Comparison of ENCODE assay signal across 8 mouse cellular contexts in the genomic region with DNA sequence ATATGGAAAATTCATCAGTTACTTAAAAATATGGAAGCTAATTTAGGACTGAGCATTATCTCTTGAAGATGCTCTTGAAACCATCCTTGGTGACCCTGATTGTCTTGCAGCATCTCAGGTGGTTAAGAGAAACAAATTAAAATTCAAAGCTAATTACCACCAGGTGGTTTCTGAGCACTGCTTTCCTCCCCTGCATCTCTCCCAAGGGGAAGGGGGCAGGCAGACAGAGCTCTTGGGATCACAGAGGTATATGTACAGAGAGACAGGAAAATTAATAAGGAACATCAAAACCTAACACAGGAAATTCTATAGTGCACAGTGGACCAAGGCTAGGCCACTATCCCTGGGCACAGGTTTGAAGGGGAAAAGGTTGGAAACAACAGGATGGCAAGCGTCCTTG. TPM values are rescaled to one million over a fixed set of nuclear protein-coding genes. Genes with fewer than 3 reads are reported as not detected.
DNase-seq lines count a peak whose midpoint lies in the region; ATAC-seq and TF ChIP-seq lines count a peak whose summit lies in the region.

No protein-coding gene starts in this region.

- peaks cover 5% of the 10 kb centered on the region for H3K79me2 ChIP-seq in CH12.LX (replicated peaks; ENCODE audit: control insufficient read depth, extremely low read depth, insufficient read depth, poor library complexity, severe bottlenecking)

- 0 out of 2 replicates have a peak, but pooled peaks have one; percentile 39 for ATAC-seq in erythroid progenitor cell, adult 5-6 weeks (replicated peaks; ENCODE audit: low FRiP score, poor library complexity, severe bottlenecking)
- peak; percentile 41 for ATAC-seq in limb, embryonic 13.5 days (ENCODE audit: low FRiP score, low read depth)
- ATAC-seq in neural tube, embryonic 15.5 days (ENCODE audit: low FRiP score) = peak; percentile 46; the same call in 1 of the 2 replicates

- in situ Hi-C loops in CH12.LX (cut with MboI; ENCODE audit: low pct_ligation_motif_present, low pct_unique_long_range_greater_than_20kb, low sequenced_read_pairs) = no loop called here

- intact Hi-C loops in heart, postnatal 10 days (cut with DNase I) = loop anchor here (2.0 kb wide), 1 partner anchor 28 kb away; a partner anchor contains a TSS

- peak overlapping the region; percentile 80 for H3K4me2 ChIP-seq in CH12.LX (ENCODE audit: insufficient read depth, low read depth, poor library complexity, severe bottlenecking)
- peak overlapping the region; percentile 77 for H3K4me2 ChIP-seq in limb, embryonic 13.5 days (replicated peaks)
- H3K4me2 ChIP-seq in neural tube, embryonic 15.5 days = peak overlapping the region; percentile 85

- dilution Hi-C loops in CH12.LX (cut with MboI; ENCODE audit: extremely low pct_ligation_motif_present, extremely low pct_unique_long_range_greater_than_20kb, low sequenced_read_pairs) = no loop called here

- no peak for DNase-seq in heart, embryonic 10.5 days (ENCODE audit: low spot score)
- DNase-seq in heart, postnatal 10 days = no peak
- no peak for DNase-seq in CH12.LX (ENCODE audit: extremely low read depth)
- no peak for DNase-seq in layer of hippocampus, adult 9-10 months (ENCODE audit: low spot score)
- DNase-seq in adrenal gland, adult 2 months = no peak

- H3K27ac ChIP-seq in heart, embryonic 10.5 days = peak overlapping the region; percentile 83
- no peak overlapping the region for H3K27ac ChIP-seq in CH12.LX (ENCODE audit: insufficient read depth, low read depth)
- peak overlapping the region; percentile 63; the same call in 1 of the 2 replicates for H3K27ac ChIP-seq in limb, embryonic 13.5 days
- no peak overlapping the region for H3K27ac ChIP-seq in neural tube, embryonic 15.5 days (replicated peaks)

- no peak for TF ChIP-seq EP300 in CH12.LX (IDR thresholded peaks at IDR 0.05; ENCODE audit: low read length)

- no peaks in the 10 kb centered on the region for H3K27me3 ChIP-seq in heart, embryonic 10.5 days (ENCODE audit: insufficient read depth, poor library complexity, severe bottlenecking)
- H3K27me3 ChIP-seq in CH12.LX (replicated peaks) = no peaks in the 10 kb centered on the region
- H3K27me3 ChIP-seq in limb, embryonic 13.5 days = no peaks in the 10 kb centered on the region
- no peaks in the 10 kb centered on the region for H3K27me3 ChIP-seq in neural tube, embryonic 15.5 days (replicated peaks)

- 62% methylated on average over 1 of the region's 1 CpGs for WGBS in heart, embryonic 10.5 days
- WGBS in limb, embryonic 13.5 days = 85% methylated on average over 1 of the region's 1 CpGs
- 80% methylated on average over 1 of the region's 1 CpGs for WGBS in neural tube, embryonic 15.5 days

- H3K4me1 ChIP-seq in heart, embryonic 10.5 days = peaks cover 6% of the 10 kb centered on the region; the same call in 1 of the 2 replicates
- H3K4me1 ChIP-seq in CH12.LX (ENCODE audit: control insufficient read depth in 1 of 2, insufficient read depth in 2 of 2) = peaks cover 0 to 25% of the 10 kb centered on the region in 2 experiments; a peak in 2 of 4 replicates
- H3K4me1 ChIP-seq in limb, embryonic 13.5 days = peaks cover 11% of the 10 kb centered on the region; the same call in 1 of the 2 replicates
- peaks cover 12% of the 10 kb centered on the region for H3K4me1 ChIP-seq in neural tube, embryonic 15.5 days

- peak overlapping the region; percentile 51; the same call in 1 of the 2 replicates for H3K9ac ChIP-seq in CH12.LX (ENCODE audit: insufficient read depth, low read depth)
- peak overlapping the region; percentile 72 for H3K9ac ChIP-seq in limb, embryonic 13.5 days
- H3K9ac ChIP-seq in neural tube, embryonic 15.5 days (replicated peaks) = peak overlapping the region; percentile 57

- TF ChIP-seq CTCF in CH12.LX (conservative IDR thresholded peaks at IDR 0.05 in 1 of 2, IDR thresholded peaks at IDR 0.05 in 1 of 2; ENCODE audit: low read depth in 2 of 2, low read length in 2 of 2) = no peak

- H3K36me3 ChIP-seq in heart, embryonic 10.5 days = no peaks in the 10 kb centered on the region
- peaks cover 0 to 7% of the 10 kb centered on the region in 2 experiments for H3K36me3 ChIP-seq in CH12.LX (replicated peaks in 1 of 2; ENCODE audit: control insufficient read depth in 1 of 2, insufficient read depth in 1 of 2, low read length in 1 of 2)
- H3K36me3 ChIP-seq in limb, embryonic 13.5 days = no peaks in the 10 kb centered on the region
- no peaks in the 10 kb centered on the region for H3K36me3 ChIP-seq in neural tube, embryonic 15.5 days

- TF ChIP-seq POLR2A in CH12.LX (IDR thresholded peaks at IDR 0.05; ENCODE audit: low read depth, low read length) = no peak

- no peaks in the 10 kb centered on the region for H3K9me3 ChIP-seq in heart, embryonic 10.5 days
- H3K9me3 ChIP-seq in CH12.LX (replicated peaks; ENCODE audit: low read length) = peaks cover 4% of the 10 kb centered on the region
- H3K9me3 ChIP-seq in limb, embryonic 13.5 days = peaks cover 3% of the 10 kb centered on the region; the same call in 1 of the 2 replicates
- H3K9me3 ChIP-seq in neural tube, embryonic 15.5 days (replicated peaks) = no peaks in the 10 kb centered on the region

- peak overlapping the region; percentile 64 for H3K4me3 ChIP-seq in heart, embryonic 10.5 days
- peak overlapping the region; percentile 54 to 84 (median 77) for H3K4me3 ChIP-seq in CH12.LX (replicated peaks in 1 of 3; ENCODE audit: low read depth in 2 of 3, low read length in 2 of 3, poor library complexity in 1 of 3)
- peak overlapping the region; percentile 63 for H3K4me3 ChIP-seq in limb, embryonic 13.5 days
- H3K4me3 ChIP-seq in neural tube, embryonic 15.5 days (replicated peaks) = peak overlapping the region; percentile 57

- TF ChIP-seq RAD21 in CH12.LX (IDR thresholded peaks at IDR 0.05; ENCODE audit: low read depth, low read length) = no peak

RNA-seq across cellular contexts. Expression of a gene that starts 0.5 kb away (rescaled TPM):
- 1.5 and 2.6 TPM in 2 replicates for polyA plus RNA-seq in heart, embryonic 10.5 days (2016; fragmentation: Nextera tagmentation; extraction: Ambion mirVana)
- 1 to 10 TPM; 2.0 to 2.8 TPM for total RNA-seq in heart, postnatal 10 days (2021)
- 4.6 and 5.4 TPM in 2 replicates for total RNA-seq in CH12.LX (2012; rRNA removed)
- total RNA-seq in CH12.LX (2014; rRNA removed) = 10.1 and 13.7 TPM in 2 replicates
- polyA plus RNA-seq in CH12.LX (2012; ENCODE audit: insufficient read length, low read depth) = 5.4 and 6.4 TPM in 2 replicates
- 3.4 and 6.5 TPM in 2 replicates for total RNA-seq in erythroid progenitor cell, adult 5-6 weeks (2015; ENCODE audit: low replicate concordance)
- total RNA-seq in erythroid progenitor cell, adult 5-6 weeks (2017; ENCODE audit: low replicate concordance) = 4.2 and 4.6 TPM in 2 replicates
- 2.4 and 2.5 TPM in 2 replicates for polyA plus RNA-seq in limb, embryonic 13.5 days (2015; fragmentation: Nextera tagmentation; extraction: Ambion mirVana)
- polyA plus RNA-seq in neural tube, embryonic 15.5 days (2015; fragmentation: Nextera tagmentation; extraction: Ambion mirVana) = 1.7 and 2.0 TPM in 2 replicates
- total RNA-seq in adrenal gland, adult 2 months (2021) = 1 to 10 TPM; 3.8 to 5.7 TPM
- 0.10 and 0.12 TPM in 2 replicates for polyA plus RNA-seq in adrenal gland, adult 2 months (2012; rRNA removed)

RNA-seq across cellular contexts. Expression of a gene that starts 26.6 kb away (rescaled TPM):
- polyA plus RNA-seq in heart, embryonic 10.5 days (2016; fragmentation: Nextera tagmentation; extraction: Ambion mirVana) = 0.40 and 0.86 TPM in 2 replicates
- 1 to 10 TPM; 2.7 to 3.9 TPM for total RNA-seq in heart, postnatal 10 days (2021)
- total RNA-seq in CH12.LX (2012; rRNA removed) (0.97 and 0.98 TPM in 2 replicates), CH12.LX (2014; rRNA removed) (0.66 TPM in 1 of 2 replicates, not detected in the other)
- 0.40 and 0.57 TPM in 2 replicates for polyA plus RNA-seq in CH12.LX (2012; ENCODE audit: insufficient read length, low read depth)
- total RNA-seq in erythroid progenitor cell, adult 5-6 weeks (2015; ENCODE audit: low replicate concordance) = not detected in 2 replicates
- 1.4 TPM in 1 of 2 replicates, not detected in the other for total RNA-seq in erythroid progenitor cell, adult 5-6 weeks (2017; ENCODE audit: low replicate concordance)
- 0.51 and 0.66 TPM in 2 replicates for polyA plus RNA-seq in limb, embryonic 13.5 days (2015; fragmentation: Nextera tagmentation; extraction: Ambion mirVana)
- 1.7 and 2.0 TPM in 2 replicates for polyA plus RNA-seq in neural tube, embryonic 15.5 days (2015; fragmentation: Nextera tagmentation; extraction: Ambion mirVana)
- 1 to 10 TPM; 3.3 to 4.6 TPM for total RNA-seq in adrenal gland, adult 2 months (2021)
- 0.15 and 0.73 TPM in 2 replicates for polyA plus RNA-seq in adrenal gland, adult 2 months (2012; rRNA removed)

RNA-seq across cellular contexts. Expression of a gene that starts 27.5 kb away (rescaled TPM):
- not detected in 2 replicates for polyA plus RNA-seq in heart, embryonic 10.5 days (2016; fragmentation: Nextera tagmentation; extraction: Ambion mirVana)
- total RNA-seq in heart, postnatal 10 days (2021) = 1 to 10 TPM; 1.0 to 2.4 TPM
- 1.0 and 1.1 TPM in 2 replicates for total RNA-seq in CH12.LX (2012; rRNA removed)
- total RNA-seq in CH12.LX (2014; rRNA removed) = not detected in 2 replicates
- polyA plus RNA-seq in CH12.LX (2012; ENCODE audit: insufficient read length, low read depth) = 0.89 and 1.0 TPM in 2 replicates
- total RNA-seq in erythroid progenitor cell, adult 5-6 weeks (2015; ENCODE audit: low replicate concordance) = 11.7 TPM in 1 of 2 replicates, not detected in the other
- not detected in 2 replicates for total RNA-seq in erythroid progenitor cell, adult 5-6 weeks (2017; ENCODE audit: low replicate concordance)
- polyA plus RNA-seq in limb, embryonic 13.5 days (2015; fragmentation: Nextera tagmentation; extraction: Ambion mirVana) = not detected in 2 replicates
- not detected in 2 replicates for polyA plus RNA-seq in neural tube, embryonic 15.5 days (2015; fragmentation: Nextera tagmentation; extraction: Ambion mirVana)
- 1 to 10 TPM; 1.2 to 1.8 TPM for total RNA-seq in adrenal gland, adult 2 months (2021)
- polyA plus RNA-seq in adrenal gland, adult 2 months (2012; rRNA removed) = not detected in 2 replicates

RNA-seq across cellular contexts. Expression of a gene that starts 27.5 kb away (rescaled TPM):
- 0.59 and 0.84 TPM in 2 replicates for polyA plus RNA-seq in heart, embryonic 10.5 days (2016; fragmentation: Nextera tagmentation; extraction: Ambion mirVana)
- total RNA-seq in heart, postnatal 10 days (2021) = 1 to 10 TPM; 1.6 to 1.9 TPM
- total RNA-seq in CH12.LX (2012; rRNA removed) (1.8 and 2.3 TPM in 2 replicates), CH12.LX (2014; rRNA removed) (4.6 and 5.6 TPM in 2 replicates)
- polyA plus RNA-seq in CH12.LX (2012; ENCODE audit: insufficient read length, low read depth) = 3.6 and 4.2 TPM in 2 replicates
- total RNA-seq in erythroid progenitor cell, adult 5-6 weeks (2015; ENCODE audit: low replicate concordance) = 0.84 and 4.7 TPM in 2 replicates
- total RNA-seq in erythroid progenitor cell, adult 5-6 weeks (2017; ENCODE audit: low replicate concordance) = 4.5 and 5.8 TPM in 2 replicates
- 0.69 and 1.2 TPM in 2 replicates for polyA plus RNA-seq in limb, embryonic 13.5 days (2015; fragmentation: Nextera tagmentation; extraction: Ambion mirVana)
- polyA plus RNA-seq in neural tube, embryonic 15.5 days (2015; fragmentation: Nextera tagmentation; extraction: Ambion mirVana) = 0.56 and 0.77 TPM in 2 replicates
- total RNA-seq in adrenal gland, adult 2 months (2021) = 1 to 10 TPM; 2.6 to 2.8 TPM
- 0.04 and 0.06 TPM in 2 replicates for polyA plus RNA-seq in adrenal gland, adult 2 months (2012; rRNA removed)

RNA-seq across cellular contexts. Expression of a gene that starts 42.7 kb away (rescaled TPM):
- 0.25 and 0.57 TPM in 2 replicates for polyA plus RNA-seq in heart, embryonic 10.5 days (2016; fragmentation: Nextera tagmentation; extraction: Ambion mirVana)
- total RNA-seq in heart, postnatal 10 days (2021) = 1 to 10 TPM in 1 of 2 experiments, under 1 TPM in 1; 0.57 to 1.6 TPM
- total RNA-seq in CH12.LX (2012; rRNA removed) = 1.7 and 2.3 TPM in 2 replicates
- total RNA-seq in CH12.LX (2014; rRNA removed) = 0.61 and 1.1 TPM in 2 replicates
- 1.8 TPM in 1 of 2 replicates, not detected in the other for polyA plus RNA-seq in CH12.LX (2012; ENCODE audit: insufficient read length, low read depth)
- total RNA-seq in erythroid progenitor cell, adult 5-6 weeks (2015; ENCODE audit: low replicate concordance) = not detected in 2 replicates
- not detected in 2 replicates for total RNA-seq in erythroid progenitor cell, adult 5-6 weeks (2017; ENCODE audit: low replicate concordance)
- polyA plus RNA-seq in limb, embryonic 13.5 days (2015; fragmentation: Nextera tagmentation; extraction: Ambion mirVana) = 0.32 and 0.36 TPM in 2 replicates
- 0.27 TPM in 1 of 2 replicates, not detected in the other for polyA plus RNA-seq in neural tube, embryonic 15.5 days (2015; fragmentation: Nextera tagmentation; extraction: Ambion mirVana)
- 1 to 10 TPM; 1.1 TPM for total RNA-seq in adrenal gland, adult 2 months (2021)
- polyA plus RNA-seq in adrenal gland, adult 2 months (2012; rRNA removed) = not detected in 2 replicates

Comparison
In these comparisons a context has a peak if more than half of its experiments do, and no peak if none do; other contexts are left out.
1. H3K27ac ChIP-seq: peak in heart, embryonic 10.5 days (single experiment) and limb, embryonic 13.5 days (single experiment); none in CH12.LX (single experiment) and neural tube, embryonic 15.5 days (single experiment).
2. Peak in every context shown above with its lines, with median percentiles within 50 percentile points of each other: H3K4me3 ChIP-seq, H3K4me2 ChIP-seq, H3K9ac ChIP-seq and ATAC-seq.